Mouse (Mus musculus): ENCODE results near the gene Fam3c. TPM values are rescaled to one million over a fixed set of nuclear protein-coding genes. Genes with fewer than 3 reads are reported as not detected.

The Fam3c gene
- polyA plus RNA-seq, 1 experiment from 2014 or later: 15.0 TPM

GRCm38 (mm10) chr6:22332548-22332947 is 23.5 kb downstream of the Fam3c start:
- 65% methylated on average over 2 of the region's 2 CpGs for WGBS (ENCODE audit: insufficient replicate concordance)
- no peak overlapping the region for H3K4me2 ChIP-seq
- H3K9me3 ChIP-seq (replicated peaks): no peaks in the 10 kb centered on the region
- no peak overlapping the region for H3K27ac ChIP-seq (replicated peaks)
- no peak overlapping the region for H3K4me3 ChIP-seq (replicated peaks)
- no peaks in the 10 kb centered on the region for H3K4me1 ChIP-seq (replicated peaks)
- no peaks in the 10 kb centered on the region for H3K27me3 ChIP-seq
- H3K9ac ChIP-seq: no peak overlapping the region
- ATAC-seq (ENCODE audit: insufficient read depth): no peak
- H3K36me3 ChIP-seq (replicated peaks): 0 out of 2 replicates have a peak, but pooled peaks cover 4% of the 10 kb centered on the region

GRCm38 (mm10) chr6:22330169-22330960 is 25.7 kb downstream of the Fam3c start:
- Histone ChIP-seq H3K27me3 (no peaks in the 10 kb centered on the region), H3K4me3 (replicated peaks) (no peak overlapping the region), H3K36me3 (replicated peaks) (0 out of 2 replicates have a peak, but pooled peaks cover 7% of the 10 kb centered on the region), H3K4me1 (replicated peaks) (no peaks in the 10 kb centered on the region), H3K4me2 (no peak overlapping the region), H3K27ac (replicated peaks) (no peak overlapping the region), H3K9ac (no peak overlapping the region), H3K9me3 (replicated peaks) (no peaks in the 10 kb centered on the region)
- WGBS (ENCODE audit: insufficient replicate concordance): 76% methylated on average over 13 of the region's 13 CpGs
- no peak for ATAC-seq (ENCODE audit: insufficient read depth)

- H3K9ac ChIP-seq: no peak overlapping the region
- H3K4me3 ChIP-seq (replicated peaks): no peak overlapping the region
- no peaks in the 10 kb centered on the region for H3K27me3 ChIP-seq
- 0 out of 2 replicates have a peak, but pooled peaks cover 11% of the 10 kb centered on the region for H3K36me3 ChIP-seq (replicated peaks)
- no peaks in the 10 kb centered on the region for H3K9me3 ChIP-seq (replicated peaks)
- no peaks in the 10 kb centered on the region for H3K4me1 ChIP-seq (replicated peaks)
- H3K4me2 ChIP-seq: no peak overlapping the region
- 0 out of 2 replicates have a peak overlapping the region, but pooled peaks have one; percentile 6 for H3K27ac ChIP-seq (replicated peaks)
- ATAC-seq (ENCODE audit: insufficient read depth): no peak
- 60% methylated on average over 8 of the region's 8 CpGs for WGBS (ENCODE audit: insufficient replicate concordance)
These were observed 28.1 kb downstream of the Fam3c start for GRCm38 (mm10) chr6:22327931-22328330.

- H3K27me3 ChIP-seq: no peaks in the 10 kb centered on the region
- H3K27ac ChIP-seq (replicated peaks): 0 out of 2 replicates have a peak overlapping the region, but pooled peaks have one; percentile 6
- H3K4me2 ChIP-seq: no peak overlapping the region
- no peak overlapping the region for H3K4me3 ChIP-seq (replicated peaks)
- H3K4me1 ChIP-seq (replicated peaks): no peaks in the 10 kb centered on the region
- no peak; the same call in 1 of the 2 replicates for ATAC-seq (ENCODE audit: insufficient read depth)
- WGBS (ENCODE audit: insufficient replicate concordance): 66% methylated on average over 4 of the region's 4 CpGs
- H3K9me3 ChIP-seq (replicated peaks): no peaks in the 10 kb centered on the region
- H3K36me3 ChIP-seq (replicated peaks): 0 out of 2 replicates have a peak, but pooled peaks cover 11% of the 10 kb centered on the region
- H3K9ac ChIP-seq: no peak overlapping the region
These were observed 29.0 kb downstream of the Fam3c start for GRCm38 (mm10) chr6:22327091-22327490.

GRCm38 (mm10) chr6:22326289-22326688 is 29.8 kb downstream of the Fam3c start:
- Histone ChIP-seq H3K9me3 (replicated peaks) (no peaks in the 10 kb centered on the region), H3K4me3 (replicated peaks) (no peak overlapping the region), H3K9ac (no peak overlapping the region), H3K4me2 (no peak overlapping the region), H3K27me3 (no peaks in the 10 kb centered on the region), H3K36me3 (replicated peaks) (0 out of 2 replicates have a peak, but pooled peaks cover 11% of the 10 kb centered on the region), H3K4me1 (replicated peaks) (no peaks in the 10 kb centered on the region), H3K27ac (replicated peaks) (no peak overlapping the region)
- no peak for ATAC-seq (ENCODE audit: insufficient read depth)
- 63% methylated on average over 4 of the region's 4 CpGs for WGBS (ENCODE audit: insufficient replicate concordance)

GRCm38 (mm10) chr6:22325364-22326072 is 30.5 kb downstream of the Fam3c start:
- WGBS (ENCODE audit: insufficient replicate concordance): 48% methylated on average over 13 of the region's 13 CpGs
- Histone ChIP-seq H3K4me1 (replicated peaks) (no peaks in the 10 kb centered on the region), H3K9ac (no peak overlapping the region), H3K27ac (replicated peaks) (no peak overlapping the region), H3K9me3 (replicated peaks) (no peaks in the 10 kb centered on the region), H3K27me3 (no peaks in the 10 kb centered on the region), H3K4me3 (replicated peaks) (no peak overlapping the region), H3K4me2 (no peak overlapping the region), H3K36me3 (replicated peaks) (0 out of 2 replicates have a peak, but pooled peaks cover 15% of the 10 kb centered on the region)
- no peak for ATAC-seq (ENCODE audit: insufficient read depth)

GRCm38 (mm10) chr6:22298059-22298458 is 58.0 kb downstream of the Fam3c start:
- no peaks in the 10 kb centered on the region for H3K4me1 ChIP-seq (replicated peaks)
- no peak overlapping the region for H3K27ac ChIP-seq (replicated peaks)
- H3K9me3 ChIP-seq (replicated peaks): no peaks in the 10 kb centered on the region
- no peak overlapping the region for H3K4me2 ChIP-seq
- H3K9ac ChIP-seq: no peak overlapping the region
- no peak overlapping the region for H3K4me3 ChIP-seq (replicated peaks)
- no peaks in the 10 kb centered on the region for H3K36me3 ChIP-seq (replicated peaks)
- H3K27me3 ChIP-seq: no peaks in the 10 kb centered on the region
- no peak for ATAC-seq (ENCODE audit: insufficient read depth)
- WGBS (ENCODE audit: insufficient replicate concordance): 59% methylated on average over 14 of the region's 14 CpGs

- WGBS (ENCODE audit: insufficient replicate concordance): 68% methylated on average over 6 of the region's 6 CpGs
- Histone ChIP-seq H3K4me3 (replicated peaks) (no peak overlapping the region), H3K9me3 (replicated peaks) (no peaks in the 10 kb centered on the region), H3K27me3 (no peaks in the 10 kb centered on the region; the same call in 1 of the 2 replicates), H3K4me1 (replicated peaks) (no peaks in the 10 kb centered on the region), H3K36me3 (replicated peaks) (no peaks in the 10 kb centered on the region), H3K27ac (replicated peaks) (no peak overlapping the region), H3K9ac (no peak overlapping the region), H3K4me2 (no peak overlapping the region)
- no peak for ATAC-seq (ENCODE audit: insufficient read depth)
These were observed 59.0 kb downstream of the Fam3c start for GRCm38 (mm10) chr6:22297028-22297427.

GRCm38 (mm10) chr6:22293922-22294321 is 62.1 kb downstream of the Fam3c start:
- Histone ChIP-seq H3K4me3 (replicated peaks) (no peak overlapping the region), H3K9me3 (replicated peaks) (no peaks in the 10 kb centered on the region), H3K9ac (no peak overlapping the region), H3K27me3 (peaks cover 19% of the 10 kb centered on the region), H3K36me3 (replicated peaks) (no peaks in the 10 kb centered on the region), H3K4me1 (replicated peaks) (0 out of 2 replicates have a peak, but pooled peaks cover 4% of the 10 kb centered on the region), H3K27ac (replicated peaks) (no peak overlapping the region), H3K4me2 (no peak overlapping the region)
- ATAC-seq (ENCODE audit: insufficient read depth): no peak
- 42% methylated on average over 3 of the region's 3 CpGs for WGBS (ENCODE audit: insufficient replicate concordance)

GRCm38 (mm10) chr6:22292056-22292455 is 64.0 kb downstream of the Fam3c start:
- no peaks in the 10 kb centered on the region for H3K9me3 ChIP-seq (replicated peaks)
- no peak overlapping the region for H3K27ac ChIP-seq (replicated peaks)
- ATAC-seq (ENCODE audit: insufficient read depth): no peak
- no peak overlapping the region for H3K4me3 ChIP-seq (replicated peaks)
- no peaks in the 10 kb centered on the region for H3K36me3 ChIP-seq (replicated peaks)
- H3K27me3 ChIP-seq: peaks cover 37% of the 10 kb centered on the region
- WGBS (ENCODE audit: insufficient replicate concordance): 38% methylated on average over 4 of the region's 4 CpGs
- H3K4me2 ChIP-seq: no peak overlapping the region
- H3K4me1 ChIP-seq (replicated peaks): peaks cover 4% of the 10 kb centered on the region; the same call in 1 of the 2 replicates
- H3K9ac ChIP-seq: no peak overlapping the region

GRCm38 (mm10) chr6:22290790-22291189 is 65.3 kb downstream of the Fam3c start:
- H3K4me1 ChIP-seq (replicated peaks): peaks cover 4% of the 10 kb centered on the region; the same call in 1 of the 2 replicates
- 62% methylated on average over 8 of the region's 8 CpGs for WGBS (ENCODE audit: insufficient replicate concordance)
- H3K9ac ChIP-seq: no peak overlapping the region
- H3K4me2 ChIP-seq: no peak overlapping the region
- ATAC-seq (ENCODE audit: insufficient read depth): no peak
- no peaks in the 10 kb centered on the region for H3K36me3 ChIP-seq (replicated peaks)
- peaks cover 44% of the 10 kb centered on the region for H3K27me3 ChIP-seq
- H3K27ac ChIP-seq (replicated peaks): no peak overlapping the region
- H3K4me3 ChIP-seq (replicated peaks): no peak overlapping the region
- H3K9me3 ChIP-seq (replicated peaks): no peaks in the 10 kb centered on the region

All from liver, embryonic 15.5 days (tissue).